Mouse (Mus musculus) lung, postnatal 36 days (tissue): Measurements from ENCODE around the gene Aoc1.

Source experiments
- DNase-seq: peaks from one replicate; pipeline ENCODE4 v3.0.0; 2022; ENCODE audit warnings: mixed read lengths

Aoc1 gene

DNA sequence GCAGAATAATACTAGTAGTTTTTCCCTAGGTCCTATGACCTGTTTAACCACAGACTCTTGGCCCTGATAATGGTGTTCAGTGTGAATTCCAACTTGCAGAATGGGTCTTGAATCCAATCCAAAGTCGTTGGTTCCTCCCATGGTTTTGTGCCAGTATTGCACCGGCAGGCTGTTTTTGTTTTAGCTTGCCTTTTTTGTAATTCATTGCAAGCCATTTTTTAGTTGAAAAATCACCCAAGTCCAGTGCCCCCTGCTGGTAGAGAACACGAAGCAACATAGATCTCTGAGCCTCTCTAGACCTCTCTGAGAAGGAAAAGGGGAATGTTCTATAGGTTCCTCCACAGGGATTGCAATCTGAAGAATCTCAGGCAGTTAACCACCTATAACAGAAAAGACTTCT, 39.3 kb downstream of the Aoc1 start:
- DNase-seq = peak; percentile 35

DNA sequence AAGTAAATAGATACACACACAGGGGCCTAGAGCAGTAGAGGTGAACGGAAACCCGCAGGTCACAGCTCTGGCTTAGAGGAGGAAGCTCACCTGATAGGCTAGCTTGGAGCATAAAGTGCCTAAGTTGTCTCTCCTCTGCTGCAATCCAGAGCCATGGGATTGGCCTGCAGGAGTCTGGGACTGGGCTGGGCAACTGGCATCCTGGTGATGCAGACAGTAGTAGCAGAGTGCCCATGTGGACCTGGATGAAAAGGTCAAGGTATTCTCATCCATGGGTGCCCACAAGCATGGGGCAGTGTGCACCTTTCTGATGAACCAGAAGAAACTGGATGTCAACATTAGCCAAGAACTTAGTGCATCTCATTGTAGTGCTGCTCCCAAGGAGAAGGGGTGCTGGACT, 40.9 kb downstream of the Aoc1 start:
- DNase-seq = no peak

DNA sequence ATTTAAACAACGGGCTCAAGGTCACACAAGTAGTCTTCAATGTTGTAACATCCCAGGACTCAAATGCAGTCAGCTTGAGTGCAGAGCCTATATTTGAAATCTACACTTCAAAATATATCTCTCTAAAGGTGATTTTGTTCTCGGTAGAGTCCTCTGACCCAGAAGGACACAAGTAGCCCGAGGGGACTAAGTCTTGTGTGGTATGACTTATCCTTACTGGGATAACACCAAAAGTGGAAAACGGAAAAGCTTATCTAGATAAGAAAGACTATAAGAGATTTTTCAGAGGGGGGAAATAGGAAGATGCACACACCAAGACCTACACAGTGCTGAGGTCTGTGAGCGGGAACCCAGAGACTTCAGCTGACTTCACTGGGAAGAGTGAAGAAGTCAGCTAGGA, 56.9 kb downstream of the Aoc1 start, which contains the start of gene 1600015I10Rik:
1600015I10Rik (plus strand) TSS at position 301 of the 400 bp plus-strand sequence.
- no peak for DNase-seq

DNA sequence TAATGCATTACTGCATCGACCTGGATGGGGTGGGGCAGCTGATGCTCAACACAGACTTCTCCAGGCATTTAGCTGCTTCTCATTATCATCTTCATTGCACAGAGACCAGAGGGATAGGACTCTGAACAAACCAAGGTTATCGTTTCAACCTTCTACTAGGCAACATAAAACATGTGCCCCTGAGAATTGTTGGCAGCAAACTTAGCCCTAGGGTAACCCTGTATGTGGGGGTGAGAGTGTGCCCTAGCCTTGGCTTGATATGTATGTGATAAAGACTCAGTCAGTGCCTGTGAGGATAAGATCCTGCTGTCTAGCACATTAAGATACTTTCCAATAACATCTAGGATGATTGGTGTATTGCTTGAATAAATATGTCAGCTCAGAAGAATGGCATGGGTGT, 76.9 kb downstream of the Aoc1 start:
- no peak for DNase-seq

DNA sequence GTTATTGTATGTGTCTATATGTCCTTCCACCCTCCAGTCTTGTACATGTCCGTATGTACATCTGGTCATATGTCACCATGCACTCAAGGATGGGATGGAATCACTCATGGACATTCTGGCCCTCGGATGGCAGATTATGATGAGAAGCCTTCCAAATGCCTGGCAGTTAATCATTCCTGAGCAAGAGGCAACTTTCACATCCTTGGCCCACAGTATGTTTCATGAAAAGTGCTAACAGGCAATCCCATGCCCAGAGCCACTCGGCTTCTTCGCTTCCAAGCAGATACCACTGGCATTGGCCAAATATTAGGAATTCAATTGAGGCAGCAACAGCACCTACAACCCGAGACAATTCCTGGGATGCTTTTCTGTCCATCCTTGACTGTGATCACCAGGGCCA, 78.0 kb downstream of the Aoc1 start:
- no peak for DNase-seq

DNA sequence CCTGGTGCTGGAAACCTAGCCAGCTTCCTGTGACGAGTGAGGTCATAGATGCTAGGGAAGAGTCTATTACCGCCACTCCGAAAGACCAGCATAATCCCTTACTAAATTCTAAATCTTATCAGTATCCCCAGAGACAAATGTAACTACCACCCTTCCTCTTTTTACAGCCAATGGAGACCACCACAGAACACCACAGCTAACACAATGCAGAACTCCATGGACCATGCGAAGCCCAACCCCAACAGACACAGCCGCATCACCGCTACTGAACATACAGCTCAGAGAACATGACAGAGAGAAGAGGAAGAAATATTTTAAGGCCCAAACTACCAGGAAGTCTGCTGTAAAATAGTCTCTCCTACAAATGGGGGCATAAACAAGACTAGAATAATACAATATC, 78.9 kb downstream of the Aoc1 start:
- DNase-seq = no peak

DNA sequence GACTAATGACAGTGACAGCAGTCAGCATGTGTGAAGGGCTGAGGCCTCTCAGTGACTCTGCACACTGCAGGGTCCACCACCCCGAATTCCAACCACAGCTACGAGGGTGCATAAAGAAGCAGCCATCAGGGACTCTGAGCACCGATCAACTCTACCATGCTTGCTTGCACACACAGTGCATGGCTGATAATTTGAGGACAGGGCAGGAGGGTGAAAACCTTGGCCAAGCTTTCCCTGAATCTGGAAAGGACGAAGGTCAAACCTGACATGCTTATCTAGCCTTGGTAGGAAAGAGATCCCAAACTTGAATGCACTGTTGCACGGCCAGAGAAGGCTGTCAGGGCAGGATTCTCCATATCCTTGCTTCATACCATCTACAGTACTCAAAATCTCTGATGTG, 80.5 kb downstream of the Aoc1 start:
- DNase-seq = no peak

DNA sequence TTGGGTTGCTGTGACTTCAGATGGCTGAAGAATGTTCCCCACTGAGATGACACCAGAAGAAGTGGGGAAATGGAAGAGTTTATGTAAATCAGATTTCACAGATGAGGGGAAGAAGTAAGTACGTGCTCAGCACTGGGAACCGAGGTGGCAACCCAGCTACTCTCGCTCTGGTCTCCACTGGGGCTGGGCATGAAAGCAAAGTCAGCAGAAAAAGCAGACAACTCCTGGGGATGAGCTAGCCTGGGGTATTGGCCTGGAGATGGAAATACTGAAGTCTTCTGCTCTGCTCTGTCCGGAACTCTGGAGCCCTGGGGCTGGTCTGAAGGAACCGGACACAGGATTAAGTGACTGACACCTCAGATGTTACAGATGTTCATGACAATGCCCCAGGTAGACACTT, 81.5 kb downstream of the Aoc1 start:
- DNase-seq = no peak

DNA sequence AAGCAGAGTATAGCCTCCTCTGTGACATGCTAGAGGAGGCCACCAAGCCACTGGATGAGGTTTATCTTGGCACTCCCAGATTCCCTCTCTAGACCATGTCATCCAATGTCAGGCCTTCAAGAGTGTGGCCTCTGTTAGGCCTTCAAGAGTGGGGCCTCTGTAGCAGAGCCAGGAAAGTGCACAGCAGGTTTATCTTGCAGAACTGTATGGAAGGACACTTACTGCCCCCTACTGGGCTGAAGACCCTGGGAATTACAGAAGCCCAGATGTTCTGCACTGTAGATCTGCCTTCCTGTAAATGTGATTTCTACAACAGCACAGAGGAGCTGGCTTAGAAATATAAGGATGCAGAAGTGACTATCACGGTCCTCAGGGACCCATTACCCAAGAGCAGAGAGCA, 82.2 kb downstream of the Aoc1 start:
- DNase-seq = peak; percentile 77

DNA sequence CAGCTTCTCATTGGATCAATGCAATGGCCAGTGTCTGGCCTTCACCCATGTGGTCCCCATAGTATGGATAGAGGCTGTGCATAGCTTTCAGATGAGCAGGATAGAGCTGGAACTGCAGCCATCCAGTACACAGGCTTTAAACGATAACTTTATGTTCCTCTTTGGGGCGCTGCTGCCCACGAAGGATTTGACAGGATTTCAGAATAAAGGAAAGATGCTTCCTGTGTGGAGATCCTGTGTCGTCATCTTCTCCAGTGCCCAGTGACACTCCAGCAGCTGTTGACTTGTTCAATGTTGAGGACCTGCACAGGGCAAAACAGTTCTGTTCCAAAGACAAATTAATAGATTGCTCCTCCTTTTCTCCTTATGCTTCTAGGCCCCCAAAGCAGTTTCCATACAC, 84.1 kb downstream of the Aoc1 start:
- no peak for DNase-seq

DNA sequence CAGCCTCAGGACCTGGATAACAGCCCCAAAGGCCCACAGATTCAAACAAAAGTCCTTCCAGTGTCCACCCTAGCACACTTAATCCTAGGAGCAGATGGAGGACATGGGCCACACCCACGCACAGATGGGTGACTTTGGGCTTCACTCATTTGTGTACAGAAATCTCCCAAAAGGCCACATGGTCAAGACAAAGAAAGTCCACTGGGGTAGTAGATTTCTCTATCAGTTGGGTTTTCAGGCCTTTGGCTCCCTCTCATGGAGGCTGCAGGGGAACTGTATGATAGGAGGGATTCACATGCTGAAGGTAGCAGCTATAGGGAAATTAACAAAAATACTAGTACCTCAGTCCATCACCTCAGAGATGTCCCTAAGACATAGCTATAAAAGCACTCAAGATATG, 85.4 kb downstream of the Aoc1 start:
- peak; percentile 4 for DNase-seq
